Mouse (Mus musculus): ENCODE results near the gene Rgs16.

DNA sequence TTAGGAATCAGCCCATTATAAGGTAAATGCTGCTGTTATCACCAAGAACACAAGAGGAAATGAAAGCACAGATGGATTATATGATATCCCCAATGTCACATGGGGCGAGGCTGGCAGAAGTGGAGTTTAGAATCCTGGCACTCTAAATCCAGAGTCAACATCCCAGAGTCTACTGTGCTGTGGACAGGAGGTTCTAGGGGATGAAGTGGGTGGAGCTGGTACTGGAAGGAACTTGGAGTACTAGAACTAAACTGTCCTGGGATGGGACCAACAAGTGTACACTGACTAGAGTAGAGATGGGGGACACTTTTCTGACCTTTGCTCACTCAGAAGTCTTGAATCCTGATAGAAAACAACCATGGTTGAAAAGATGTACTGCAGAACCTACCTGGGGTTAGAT lies 38.7 kb upstream of the Rgs16 start:
- no peak for TF ChIP-seq CTCF (IDR thresholded peaks at IDR 0.05; ENCODE audit: control insufficient read depth, insufficient read depth, low read length)
- TF ChIP-seq POLR2A (IDR thresholded peaks at IDR 0.05; ENCODE audit: borderline replicate concordance, control insufficient read depth, low read depth, low read length), result no peak
